Mouse (Mus musculus) heart, embryonic 12.5 days (tissue): ENCODE results near the gene Efcab8. TPM values are rescaled to one million over a fixed set of nuclear protein-coding genes. Genes with fewer than 3 reads are reported as not detected.

Experiments used
- ATAC-seq: fragments of 200-750 bp; cut with Nextera tagmentation; 2 replicates; pipeline ENCODE4 v1.8.0; 2017; ENCODE audit warnings: moderate TSS enrichment, moderate library complexity; ENCODE audit not compliant: insufficient number of reproducible peaks, low FRiP score
- H3K27ac ChIP-seq: fragments of 300-500 bp; sonication (generic); 2 replicates; pipeline ENCODE4 v1.5.1; 2016; ENCODE audit warnings: mild to moderate bottlenecking, moderate library complexity; ENCODE audit not compliant: poor library complexity, severe bottlenecking
- H3K27me3 ChIP-seq: fragments of 300-500 bp; sonication (generic); replicated peaks from 2 replicates; pipeline ENCODE4 v1.6.1; 2016; ENCODE audit warnings: mild to moderate bottlenecking, moderate library complexity
- H3K36me3 ChIP-seq: fragments of 300-500 bp; sonication (generic); 2 replicates; pipeline ENCODE4 v1.6.1; 2016; ENCODE audit warnings: mild to moderate bottlenecking, moderate library complexity
- H3K4me1 ChIP-seq: fragments of 300-500 bp; sonication (generic); replicated peaks from 2 replicates; pipeline ENCODE4 v1.6.1; 2016; ENCODE audit warnings: mild to moderate bottlenecking
- H3K4me2 ChIP-seq: fragments of 300-500 bp; sonication (generic); 2 replicates; pipeline ENCODE4 v1.6.1; 2016; ENCODE audit warnings: mild to moderate bottlenecking, moderate library complexity
- H3K4me3 ChIP-seq: fragments of 300-500 bp; sonication (generic); 2 replicates; pipeline ENCODE4 v1.5.1; 2016; ENCODE audit warnings: mild to moderate bottlenecking
- H3K9ac ChIP-seq: fragments of 300-500 bp; sonication (generic); 2 replicates; pipeline ENCODE4 v1.6.1; 2016; ENCODE audit warnings: mild to moderate bottlenecking, moderate library complexity
- H3K9me3 ChIP-seq: fragments of 300-500 bp; sonication (generic); replicated peaks from 2 replicates; pipeline ENCODE4 v1.6.1; 2016; ENCODE audit warnings: mild to moderate bottlenecking, moderate library complexity
- WGBS: fragments of 180-500 bp; shearing (Covaris S2); methylation state at CpG from one replicate; pipeline ENCODE4 v1.1.7; 2016; 5-methylcytosine and 5-hydroxymethylcytosine counted together
- polyA plus RNA-seq: library from polyadenylated mRNA; unstranded; fragments of >200 nt; fragmentation: Nextera tagmentation; extraction: Ambion mirVana; gene quantifications from 2 replicates; pipeline ENCODE4 v1.2.1, GENCODE M21; 2016

Efcab8 gene
- 0.09 TPM in 1 of 2 replicates, not detected in the other for polyA plus RNA-seq

DNA sequence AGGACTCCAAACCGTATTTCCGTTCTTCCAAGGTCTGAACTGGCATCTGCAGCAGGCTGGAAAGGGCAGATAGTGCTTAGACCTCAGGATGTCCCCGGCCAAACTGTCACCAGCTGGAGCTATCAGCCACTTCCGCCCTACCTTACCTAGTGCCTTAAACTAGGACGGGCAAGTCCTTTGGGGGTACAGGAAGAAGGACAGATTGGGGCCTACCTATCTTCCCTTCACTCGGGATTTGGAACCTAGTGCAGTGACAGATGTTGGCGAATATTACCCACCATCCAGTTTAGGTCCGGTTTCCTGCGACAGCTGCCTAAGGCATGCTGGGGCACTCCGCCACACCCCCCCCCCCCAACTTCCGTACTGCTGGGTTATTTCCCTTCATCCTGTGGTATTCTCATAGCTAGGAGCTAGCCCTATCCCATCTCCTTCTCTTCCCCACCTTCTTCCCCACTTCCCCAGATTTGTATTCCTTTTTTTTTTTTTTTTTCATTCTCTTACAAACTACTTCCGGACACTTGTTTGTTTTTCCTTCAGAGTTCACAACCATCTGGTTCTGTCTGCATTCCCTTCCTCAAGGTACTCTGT, at the start of gene Efcab8:
TSS of gene Efcab8 (plus strand) at position 538 of the 588 bp plus-strand sequence.
- Histone ChIP-seq H3K27ac (0 out of 2 replicates have a peak within 1 kb of the TSS, but pooled peaks have one; percentile 17), H3K4me2 (peak within 1 kb of the TSS; percentile 84), H3K4me3 (peak within 1 kb of the TSS; percentile 44), H3K9me3 (no peaks in the 10 kb centered on the region), H3K4me1 (peaks cover 10% of the 10 kb centered on the region), H3K36me3 (no peaks in the 10 kb centered on the region), H3K27me3 (no peaks in the 10 kb centered on the region), H3K9ac (peak within 1 kb of the TSS; percentile 17; the same call in 1 of the 2 replicates)
- ATAC-seq, result 0 out of 2 replicates have a peak, but pooled peaks have one; percentile 37
- 36% methylated on average over 12 of the region's 12 CpGs for WGBS

DNA sequence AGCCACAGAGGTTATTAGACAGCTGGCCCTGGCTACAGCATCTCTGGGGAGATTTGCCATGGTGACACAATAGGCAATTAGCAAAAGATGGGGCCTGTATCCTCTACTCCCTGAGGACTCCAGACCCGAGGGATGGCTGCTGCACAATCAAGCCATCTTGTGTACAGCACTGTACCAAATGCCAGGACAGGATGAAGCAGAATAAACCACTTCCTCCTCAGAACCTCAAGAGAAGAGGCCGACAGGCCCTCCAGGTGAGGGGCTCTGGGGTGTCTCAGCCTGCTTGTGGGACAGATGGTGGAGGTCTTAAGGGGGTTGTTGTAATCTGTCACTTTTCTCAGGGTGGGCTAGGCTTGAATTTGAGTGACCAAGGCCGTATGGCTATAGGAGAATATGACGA, 45.7 kb upstream of the Efcab8 start:
- H3K27me3 ChIP-seq, result no peaks in the 10 kb centered on the region
- no peaks in the 10 kb centered on the region for H3K4me1 ChIP-seq
- no peak overlapping the region for H3K4me2 ChIP-seq
- no peaks in the 10 kb centered on the region for H3K9me3 ChIP-seq
- ATAC-seq, result no peak
- no peak overlapping the region for H3K4me3 ChIP-seq
- H3K9ac ChIP-seq, result no peak overlapping the region
- 64% methylated on average over 4 of the region's 4 CpGs for WGBS
- H3K36me3 ChIP-seq, result no peaks in the 10 kb centered on the region
- no peak overlapping the region for H3K27ac ChIP-seq

DNA sequence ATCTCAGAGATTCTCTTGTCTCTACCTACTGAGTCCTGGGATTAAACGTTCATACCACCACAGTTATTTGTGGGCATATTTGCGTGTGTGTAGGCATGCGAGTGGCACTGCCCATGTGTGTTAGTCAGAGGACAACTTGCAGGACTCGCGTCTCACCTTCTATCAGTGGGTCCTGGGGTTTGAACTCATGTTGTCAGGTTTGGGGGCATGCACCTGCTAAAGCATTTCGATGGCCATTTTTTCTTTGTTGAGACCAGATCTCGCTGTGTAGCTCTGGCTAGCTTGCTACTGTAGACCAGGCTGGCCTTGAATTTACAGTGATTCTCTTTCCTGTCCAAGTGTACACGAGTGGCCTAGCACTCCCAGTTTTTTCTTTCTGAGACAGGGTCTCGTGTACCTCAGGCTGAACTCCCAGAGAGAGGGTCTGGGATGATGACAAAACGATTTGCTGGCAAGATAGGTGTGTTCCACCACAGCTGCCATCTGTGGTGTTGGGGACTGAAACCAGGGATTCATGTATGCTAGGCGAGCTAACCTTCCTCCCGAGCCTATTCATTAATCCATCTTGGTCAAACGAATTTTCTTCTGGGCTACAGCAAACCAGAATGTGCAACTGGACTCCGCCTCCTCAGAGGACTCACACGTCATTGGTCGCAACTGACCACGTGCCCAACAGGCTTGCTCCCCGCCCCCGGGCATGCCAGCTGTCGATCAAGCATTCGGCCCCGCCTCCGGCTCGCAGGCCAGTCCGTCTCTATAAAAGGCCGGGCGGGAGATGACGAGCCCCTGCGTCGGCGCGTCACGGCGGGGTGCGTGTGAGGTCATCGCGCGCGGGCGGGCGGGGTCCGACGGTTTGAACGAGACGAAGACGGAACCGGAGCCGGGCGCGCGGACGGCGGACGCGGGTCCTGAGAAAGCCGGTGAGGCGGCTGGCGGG, 39.0 kb upstream of the Efcab8 start, which contains the start of gene Mapre1:
TSS of gene Mapre1 (plus strand) at position 775 of the 937 bp plus-strand sequence.
- H3K9ac ChIP-seq, result peak within 1 kb of the TSS; percentile 96
- H3K27me3 ChIP-seq, result no peaks in the 10 kb centered on the region
- H3K4me2 ChIP-seq, result peak within 1 kb of the TSS; percentile 87
- ATAC-seq, result peak; percentile 99
- 9% methylated on average over 58 of the region's 58 CpGs for WGBS
- H3K4me3 ChIP-seq, result peak within 1 kb of the TSS; percentile 94
- no peaks in the 10 kb centered on the region for H3K9me3 ChIP-seq
- peak within 1 kb of the TSS; percentile 95 for H3K27ac ChIP-seq
- H3K36me3 ChIP-seq, result no peaks in the 10 kb centered on the region
- peaks cover 41% of the 10 kb centered on the region for H3K4me1 ChIP-seq

DNA sequence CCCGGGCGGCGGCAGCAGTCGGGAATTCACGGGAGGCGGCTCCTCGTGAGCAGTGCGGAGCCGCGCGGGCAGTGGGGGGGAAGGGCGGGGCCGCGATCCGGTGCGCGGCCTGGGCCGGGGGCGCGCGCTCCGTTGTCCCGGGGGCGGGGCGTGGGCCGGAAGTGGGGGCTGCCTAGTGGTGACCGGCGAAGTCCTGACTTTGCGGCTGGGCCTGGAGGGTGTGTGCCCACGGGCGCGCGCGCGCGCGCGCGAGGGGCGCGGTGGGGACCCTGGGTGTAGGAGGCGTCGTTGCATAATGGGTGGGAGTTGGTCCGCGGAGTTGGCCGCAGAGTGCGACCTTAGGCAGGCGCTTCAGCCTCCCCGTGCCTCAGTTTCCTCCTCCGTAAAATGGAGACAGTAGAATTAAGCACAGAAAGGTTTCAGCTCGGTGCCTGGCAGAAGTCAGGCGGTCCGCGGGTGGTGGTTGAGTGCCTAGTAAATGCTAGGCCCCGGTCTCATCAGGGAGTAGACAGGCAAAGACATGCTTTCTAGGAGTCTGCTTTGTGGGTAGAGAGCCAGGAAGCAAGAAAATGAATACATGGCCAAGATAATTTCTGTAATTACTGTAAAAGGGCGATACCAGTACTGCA, 38.2 kb upstream of the Efcab8 start:
- Histone ChIP-seq H3K4me3 (peak overlapping the region; percentile 94), H3K27me3 (no peaks in the 10 kb centered on the region), H3K4me1 (peaks cover 46% of the 10 kb centered on the region), H3K9ac (peak overlapping the region; percentile 96), H3K36me3 (peaks cover 7% of the 10 kb centered on the region), H3K9me3 (no peaks in the 10 kb centered on the region), H3K4me2 (peak overlapping the region; percentile 87), H3K27ac (peak overlapping the region; percentile 95)
- whole genome bisulfite sequencing, result 1% methylated on average over 54 of the region's 56 CpGs
- peak; percentile 91 for ATAC-seq

DNA sequence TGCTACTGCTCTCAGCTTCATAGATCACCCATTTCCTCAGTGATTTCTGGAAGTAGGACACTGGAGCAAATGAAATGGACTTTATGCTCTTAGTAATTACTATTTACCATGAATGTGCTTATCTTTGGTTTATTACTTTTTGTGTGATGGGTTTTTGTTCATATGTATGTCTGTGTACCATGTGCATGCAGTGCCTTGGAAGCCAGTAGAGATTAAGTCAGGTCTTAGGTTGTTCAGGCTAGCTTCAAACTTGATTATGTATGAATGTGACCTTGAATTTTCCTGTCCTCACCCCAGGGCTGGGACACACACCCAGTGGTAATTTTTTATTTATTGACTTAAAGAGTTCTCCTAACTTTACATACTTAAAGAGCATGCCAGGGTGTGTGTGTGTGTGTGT, 31.7 kb upstream of the Efcab8 start:
- Histone ChIP-seq H3K9ac (no peak overlapping the region), H3K4me3 (no peak overlapping the region), H3K4me2 (no peak overlapping the region), H3K4me1 (peaks cover 61% of the 10 kb centered on the region), H3K27me3 (no peaks in the 10 kb centered on the region), H3K9me3 (no peaks in the 10 kb centered on the region), H3K36me3 (peaks cover 41% of the 10 kb centered on the region), H3K27ac (no peak overlapping the region)
- ATAC-seq, result no peak

DNA sequence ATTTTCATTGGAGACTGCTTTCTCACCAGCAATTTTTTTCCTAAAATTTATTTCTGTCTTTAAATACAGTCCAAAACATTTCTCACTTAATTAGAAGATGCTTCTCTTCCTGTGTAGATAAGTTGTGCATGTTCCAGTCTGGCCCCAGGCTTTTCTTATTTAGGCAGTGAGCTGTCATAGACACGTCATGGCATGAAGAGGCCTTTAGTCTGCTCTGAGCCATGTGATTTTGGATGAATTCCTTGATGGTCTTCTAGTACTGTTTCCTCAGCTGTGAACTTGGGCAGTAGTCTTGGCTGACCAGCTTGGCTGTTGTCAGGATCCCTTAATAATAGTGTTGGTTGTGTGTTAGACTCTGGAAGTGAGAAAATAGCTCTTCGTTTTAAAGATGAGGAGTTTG, 29.4 kb upstream of the Efcab8 start:
- peak overlapping the region; percentile 29; the same call in 1 of the 2 replicates for H3K27ac ChIP-seq
- H3K4me1 ChIP-seq, result peaks cover 37% of the 10 kb centered on the region
- H3K36me3 ChIP-seq, result peaks cover 47% of the 10 kb centered on the region
- no peaks in the 10 kb centered on the region for H3K27me3 ChIP-seq
- 57% methylated on average over 2 of the region's 2 CpGs for WGBS
- H3K4me3 ChIP-seq, result no peak overlapping the region
- no peaks in the 10 kb centered on the region for H3K9me3 ChIP-seq
- H3K4me2 ChIP-seq, result no peak overlapping the region
- H3K9ac ChIP-seq, result no peak overlapping the region
- ATAC-seq, result no peak

DNA sequence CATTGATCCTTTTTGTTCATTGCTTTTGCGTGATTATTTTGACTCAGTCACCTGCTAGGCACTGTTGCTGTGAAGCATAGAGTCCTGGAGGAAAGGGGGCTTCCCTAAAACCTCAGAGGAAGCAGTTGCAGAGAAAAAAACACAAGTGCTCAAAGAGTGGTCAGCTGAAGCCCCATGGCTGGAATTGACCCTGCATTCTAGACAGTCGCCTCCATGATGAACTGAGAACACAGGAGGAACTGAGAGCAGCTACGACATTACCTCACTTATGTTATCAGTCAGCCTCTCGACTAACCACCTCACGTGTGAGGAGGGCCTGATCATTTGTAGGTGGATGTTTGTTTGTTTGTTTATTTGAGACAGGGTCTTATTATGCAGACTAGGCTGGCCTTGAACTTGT, 17.6 kb upstream of the Efcab8 start:
- no peak for ATAC-seq
- no peak overlapping the region for H3K27ac ChIP-seq
- peaks cover 25% of the 10 kb centered on the region for H3K4me1 ChIP-seq
- no peaks in the 10 kb centered on the region for H3K9me3 ChIP-seq
- no peak overlapping the region for H3K9ac ChIP-seq
- no peaks in the 10 kb centered on the region for H3K27me3 ChIP-seq
- H3K4me3 ChIP-seq, result no peak overlapping the region
- H3K4me2 ChIP-seq, result no peak overlapping the region
- WGBS, result 64% methylated on average over 5 of the region's 5 CpGs
- H3K36me3 ChIP-seq, result peaks cover 88% of the 10 kb centered on the region

DNA sequence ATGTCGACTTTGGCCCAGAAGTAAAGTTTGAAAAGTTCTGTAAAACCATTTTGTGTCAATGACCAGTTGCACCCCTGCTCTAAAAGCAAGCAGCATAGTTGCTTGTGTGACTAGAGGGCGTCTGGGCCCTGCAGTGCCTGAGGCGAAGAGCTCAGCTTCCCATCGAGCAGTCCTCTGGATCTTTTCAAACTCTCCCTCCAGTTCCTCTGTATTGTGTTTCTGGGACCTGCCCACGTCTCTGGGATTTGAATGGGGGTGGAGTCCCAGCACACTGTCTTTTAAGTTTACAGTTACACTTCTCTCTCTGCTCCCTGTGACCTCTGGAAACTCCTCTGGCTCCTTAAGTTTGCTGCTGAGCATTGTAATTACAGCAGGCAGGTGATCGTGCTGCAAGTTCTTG, 12.2 kb upstream of the Efcab8 start:
- Histone ChIP-seq H3K27me3 (no peaks in the 10 kb centered on the region), H3K4me2 (no peak overlapping the region), H3K4me3 (no peak overlapping the region), H3K27ac (no peak overlapping the region), H3K9ac (no peak overlapping the region; the same call in 1 of the 2 replicates), H3K36me3 (peaks cover 72% of the 10 kb centered on the region), H3K9me3 (no peaks in the 10 kb centered on the region), H3K4me1 (0 out of 2 replicates have a peak, but pooled peaks cover 3% of the 10 kb centered on the region)
- no peak for ATAC-seq
- WGBS, result 64% methylated on average over 6 of the region's 6 CpGs

DNA sequence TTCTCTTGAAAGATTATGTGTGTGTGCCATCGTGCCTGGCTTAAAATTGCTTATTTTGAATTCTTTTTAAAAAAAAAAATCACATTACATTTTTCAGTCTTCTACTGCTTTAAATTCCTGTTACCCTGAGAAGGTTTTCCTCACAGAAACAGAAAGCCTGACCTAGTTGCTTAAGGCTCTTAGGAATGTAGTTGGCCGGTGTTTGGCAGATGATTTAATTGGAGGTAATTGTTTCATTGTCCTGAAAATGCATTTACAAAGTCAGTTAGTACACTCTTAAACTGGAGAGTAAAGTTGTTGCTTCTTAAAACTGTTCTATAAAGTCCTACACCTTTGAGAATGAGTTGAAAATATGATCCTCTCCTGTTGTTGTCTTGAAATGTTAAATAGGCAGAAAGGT, 10.8 kb upstream of the Efcab8 start:
- no peak overlapping the region for H3K4me3 ChIP-seq
- WGBS, result 89% methylated on average over 2 of the region's 2 CpGs
- H3K36me3 ChIP-seq, result peaks cover 72% of the 10 kb centered on the region
- H3K9me3 ChIP-seq, result no peaks in the 10 kb centered on the region
- no peak for ATAC-seq
- no peak overlapping the region for H3K4me2 ChIP-seq
- H3K27me3 ChIP-seq, result no peaks in the 10 kb centered on the region
- no peak overlapping the region for H3K9ac ChIP-seq
- no peaks in the 10 kb centered on the region for H3K4me1 ChIP-seq
- no peak overlapping the region for H3K27ac ChIP-seq

DNA sequence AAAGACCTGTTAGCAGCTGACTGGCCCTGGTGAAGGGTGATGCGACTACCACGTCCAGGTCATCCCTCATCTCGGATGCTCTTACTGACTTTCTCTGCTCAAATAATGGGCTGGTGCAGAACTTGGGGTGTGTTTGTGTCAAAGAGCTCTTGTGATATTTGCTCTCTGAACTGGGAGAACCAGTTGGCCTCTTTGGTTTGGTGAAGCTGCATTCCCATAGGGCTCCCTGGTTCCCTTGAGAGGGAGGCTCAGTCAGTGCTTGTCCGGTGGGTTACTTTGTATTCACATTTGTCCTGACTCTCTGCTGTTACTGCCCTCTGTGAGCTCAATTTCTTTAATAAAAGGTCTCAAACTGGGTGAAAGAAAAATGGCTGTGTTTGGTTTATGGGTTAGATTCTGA, 6.8 kb upstream of the Efcab8 start:
- 94% methylated on average over 4 of the region's 4 CpGs for WGBS
- H3K27ac ChIP-seq, result no peak overlapping the region
- no peak for ATAC-seq
- no peak overlapping the region for H3K9ac ChIP-seq
- H3K4me1 ChIP-seq, result no peaks in the 10 kb centered on the region
- no peaks in the 10 kb centered on the region for H3K27me3 ChIP-seq
- no peak overlapping the region for H3K4me3 ChIP-seq
- no peak overlapping the region for H3K4me2 ChIP-seq
- peaks cover 45% of the 10 kb centered on the region for H3K36me3 ChIP-seq
- no peaks in the 10 kb centered on the region for H3K9me3 ChIP-seq

DNA sequence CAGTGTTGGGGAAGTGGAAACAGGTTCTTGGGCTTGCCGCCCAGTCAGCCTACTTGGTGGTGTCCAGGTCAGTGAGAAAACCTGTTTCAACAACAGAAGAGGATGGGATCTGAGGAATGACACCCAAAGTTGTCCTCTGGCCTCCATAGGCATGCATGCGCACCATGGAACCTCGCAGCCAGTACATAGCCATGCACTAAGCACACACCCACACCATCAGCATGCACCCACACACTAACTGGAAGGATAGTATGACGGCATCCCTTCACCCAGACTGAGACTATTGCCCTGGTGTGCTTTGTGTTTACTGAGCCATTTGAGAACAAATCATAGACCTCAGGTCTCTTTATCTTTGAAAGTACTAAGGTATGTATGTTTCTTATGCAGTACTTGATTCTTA, 4.3 kb upstream of the Efcab8 start:
- peaks cover 10% of the 10 kb centered on the region for H3K4me1 ChIP-seq
- no peaks in the 10 kb centered on the region for H3K9me3 ChIP-seq
- H3K4me3 ChIP-seq, result no peak overlapping the region
- no peaks in the 10 kb centered on the region for H3K27me3 ChIP-seq
- no peak for ATAC-seq
- no peak overlapping the region for H3K27ac ChIP-seq
- H3K4me2 ChIP-seq, result no peak overlapping the region
- H3K36me3 ChIP-seq, result peaks cover 29% of the 10 kb centered on the region
- H3K9ac ChIP-seq, result no peak overlapping the region
- 94% methylated on average over 4 of the region's 4 CpGs for WGBS
